Mouse (Mus musculus) left cerebral cortex, postnatal 4 days (tissue): ENCODE results near the gene Ttll2. TPM values are rescaled to one million over a fixed set of nuclear protein-coding genes. Genes with fewer than 3 reads are reported as not detected.
"Not testable (repeated sequence)": the region's sequence is repeated elsewhere in the genome, so short reads cannot be mapped to it uniquely, and the experiment has no call there.

Experiments
- DNase-seq: peaks from one replicate; pipeline ENCODE4 v3.0.0-alpha.2; 2022
- intact Hi-C: fragments of 180-260 bp; cut with DNase I; formaldehyde crosslinking; loops from one replicate; pipeline ENCODE4 v1.15.1; 2025
- total RNA-seq, 2 experiments: library from RNA; stranded (reverse); gene quantifications; 2 replicates each; pipeline ENCODE4 v1.2.3; 2021

The Ttll2 gene
- total RNA-seq = under 1 TPM in 1 of 2 experiments, not detected in 1; 0.28 TPM

- DNase-seq, intact Hi-C loops: not testable (repeated sequence)
Observed at GRCm38 (mm10) chr17:7352596-7352995, at the start of gene Ttll2. Gene Ttll2 (minus strand): TSS chr17:7352696.

DNA sequence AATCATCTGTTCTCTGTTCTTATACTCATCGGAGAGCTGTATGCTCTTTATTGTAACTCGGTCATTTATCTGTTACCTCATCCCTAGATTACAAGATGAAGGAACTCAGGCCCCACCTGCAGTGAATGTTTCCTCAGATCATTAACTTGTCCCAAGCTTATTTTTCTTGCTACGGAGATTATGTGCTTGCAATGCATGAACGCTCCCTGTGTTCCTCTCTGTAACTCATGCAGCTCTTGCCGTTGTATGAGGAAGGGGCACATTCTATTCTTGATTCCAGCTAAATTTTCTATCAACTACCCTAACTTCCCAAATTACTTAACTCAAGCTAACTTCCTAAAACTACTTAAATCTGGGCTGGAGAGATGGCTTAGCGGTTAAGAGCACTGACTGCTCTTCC is 47.3 kb upstream of the Ttll2 start:
- DNase-seq, intact Hi-C loops: not testable (repeated sequence)

GRCm38 (mm10) chr17:7398198-7398847 is 45.8 kb upstream of the Ttll2 start:
- DNase-seq, intact Hi-C loops: not testable (repeated sequence)

DNA sequence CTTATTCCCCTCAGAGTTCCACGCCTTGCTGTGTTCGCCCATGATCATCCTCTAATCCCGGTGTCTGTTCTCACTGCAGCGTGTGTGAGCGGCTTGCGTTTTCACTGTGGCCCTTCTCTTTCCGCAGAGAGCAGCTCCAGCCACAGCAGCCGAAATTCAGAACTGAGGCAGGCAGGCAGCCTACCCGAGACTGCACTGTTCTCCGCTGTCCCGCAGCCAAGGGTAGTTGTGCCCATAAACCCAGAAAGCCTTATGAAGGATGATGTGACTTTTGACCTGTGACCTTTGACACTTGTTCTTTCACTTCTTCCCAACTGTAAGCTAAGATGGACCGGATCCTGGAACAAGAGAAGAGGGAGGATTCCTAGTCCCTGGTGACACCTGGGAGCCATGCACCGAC is 44.6 kb upstream of the Ttll2 start:
- intact Hi-C loops, DNase-seq: not testable (repeated sequence)

- intact Hi-C loops, DNase-seq: not testable (repeated sequence)
Observed at GRCm38 (mm10) chr17:7396288-7396687, 43.8 kb upstream of the Ttll2 start.

DNA sequence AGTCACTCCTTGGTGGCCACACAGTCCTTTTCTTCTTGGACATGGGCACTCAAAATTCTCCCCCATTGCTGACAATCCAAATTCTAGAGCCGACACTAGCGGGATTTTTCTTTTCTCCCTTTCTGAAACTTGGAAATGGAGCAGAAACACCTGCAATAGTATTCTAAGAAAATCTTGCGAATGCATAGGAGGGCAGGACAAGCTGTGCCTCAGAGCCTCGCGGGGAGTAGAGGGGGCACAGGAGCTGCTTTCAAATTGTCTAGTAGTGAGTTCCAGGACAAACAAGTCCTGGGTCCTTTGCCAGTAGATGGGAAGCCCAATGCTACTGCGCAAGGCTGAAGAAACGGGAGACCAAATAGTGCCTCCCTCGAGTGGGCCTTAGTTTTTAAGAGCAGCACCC is 43.2 kb upstream of the Ttll2 start:
- DNase-seq, intact Hi-C loops: not testable (repeated sequence)

- DNase-seq, intact Hi-C loops: not testable (repeated sequence)
Observed at GRCm38 (mm10) chr17:7395116-7395515, 42.6 kb upstream of the Ttll2 start.

GRCm38 (mm10) chr17:7389898-7390297 is 37.4 kb upstream of the Ttll2 start:
- peak; percentile 30 for DNase-seq
- intact Hi-C loops = not testable (repeated sequence)

DNA sequence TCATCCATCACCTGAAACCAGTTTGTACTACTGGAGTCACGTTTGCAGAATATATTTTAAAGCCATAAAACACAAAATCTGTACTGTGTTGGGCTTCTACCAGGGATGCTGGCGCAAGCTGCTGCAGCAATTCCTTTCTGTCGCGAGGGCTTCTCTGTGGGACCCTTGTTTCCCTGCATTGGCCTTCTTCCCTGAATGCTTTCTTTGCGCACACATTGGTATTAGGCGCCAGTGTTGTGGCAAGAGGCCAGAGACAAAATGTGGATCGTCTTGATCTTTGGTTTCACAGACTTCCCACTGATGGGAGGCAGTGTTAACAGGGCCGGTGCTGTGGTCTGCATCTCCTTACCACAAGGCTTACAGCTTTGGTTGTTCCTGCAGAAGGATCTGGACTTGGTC is 36.5 kb upstream of the Ttll2 start:
- intact Hi-C loops = not testable (repeated sequence)
- peak; percentile 32 for DNase-seq

GRCm38 (mm10) chr17:7388341-7388957 is 36.0 kb upstream of the Ttll2 start:
- DNase-seq, intact Hi-C loops: not testable (repeated sequence)

DNA sequence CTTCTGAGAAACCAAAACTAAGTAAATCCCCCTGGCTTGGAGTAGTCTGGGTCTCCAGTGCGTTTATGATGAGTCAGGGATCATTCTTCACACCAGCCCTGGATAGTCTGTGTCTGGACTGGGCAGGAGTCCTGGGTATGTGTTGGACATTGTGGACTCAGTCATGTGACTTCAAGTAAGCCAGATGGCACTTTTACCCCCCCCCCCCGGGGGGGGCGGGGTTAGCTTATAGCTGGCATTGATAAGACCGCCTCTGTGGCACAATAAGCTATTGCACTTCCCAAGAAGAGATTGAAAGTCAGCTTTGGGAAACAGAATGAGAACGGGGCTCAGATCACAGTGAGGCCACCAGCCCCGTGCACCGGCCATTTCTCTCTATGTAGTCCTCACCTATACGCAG is 33.5 kb upstream of the Ttll2 start:
- peak; percentile 68 for DNase-seq
- intact Hi-C loops = not testable (repeated sequence)

DNA sequence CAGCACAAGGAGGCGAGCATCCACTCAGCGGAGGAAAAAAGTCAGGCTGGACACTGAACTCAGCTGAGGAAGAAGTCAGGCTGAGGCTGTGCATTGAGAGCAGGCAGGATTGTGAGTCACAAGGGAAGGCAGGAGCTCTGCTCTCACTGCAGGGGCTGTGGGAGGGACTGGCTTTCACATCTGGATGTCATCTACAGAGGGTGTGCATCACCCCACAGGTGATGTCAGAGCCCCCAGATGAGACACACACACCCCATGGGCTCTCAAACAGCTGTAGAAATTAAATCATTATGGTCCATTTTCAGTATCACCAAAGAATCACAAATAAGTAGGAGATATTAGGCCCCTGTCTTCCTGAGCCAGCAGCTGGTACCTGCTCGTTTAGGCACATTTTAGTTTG is 32.9 kb upstream of the Ttll2 start, which contains the start of gene Unc93a2:
TSS of gene Unc93a2 (minus strand) at position 101 of the 400 bp plus-strand sequence.
- DNase-seq, intact Hi-C loops: not testable (repeated sequence)

- peak; percentile 3 for DNase-seq
- intact Hi-C loops = not testable (repeated sequence)
Observed at GRCm38 (mm10) chr17:7383167-7384143, 31.0 kb upstream of the Ttll2 start.

DNA sequence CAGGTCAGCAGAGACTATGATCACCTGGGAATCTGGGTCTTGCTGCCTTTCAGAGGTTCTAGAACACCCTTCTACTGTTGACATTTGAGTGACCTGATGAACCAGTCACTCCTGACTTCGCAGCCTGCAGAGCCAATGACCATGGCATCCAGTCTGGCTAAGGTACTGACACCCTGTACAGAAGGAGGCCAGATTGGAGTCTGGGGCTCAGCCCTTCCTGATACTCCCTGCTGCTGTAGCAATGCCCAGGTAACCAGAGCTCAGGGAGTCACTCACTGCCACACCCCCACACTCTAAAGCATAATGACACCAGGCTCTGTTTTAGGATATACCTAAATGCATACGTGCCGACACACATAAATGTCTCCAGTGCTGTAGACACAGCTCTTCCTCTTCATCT is 30.2 kb upstream of the Ttll2 start:
- intact Hi-C loops = not testable (repeated sequence)

DNA sequence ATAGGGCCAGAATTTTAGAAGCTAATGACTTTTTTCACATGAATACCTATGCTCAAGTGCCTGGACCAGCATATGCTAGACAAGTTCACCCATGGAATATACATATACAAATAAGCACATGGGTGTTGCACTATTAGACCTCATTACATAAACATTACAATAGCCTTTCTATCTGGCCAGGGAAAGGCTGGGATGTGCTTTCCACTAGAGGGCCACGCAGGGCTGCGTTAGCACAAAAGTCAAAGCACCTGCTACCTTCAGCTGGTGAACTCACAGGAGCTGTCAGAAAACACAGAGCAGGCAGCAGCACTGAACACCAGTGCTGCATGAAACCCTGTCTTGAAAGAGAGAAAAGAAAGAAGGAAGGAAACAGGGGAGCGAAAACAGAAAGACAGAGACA is 25.4 kb upstream of the Ttll2 start:
- intact Hi-C loops, DNase-seq: not testable (repeated sequence)

More for the DNA sequence above, 30.2 kb upstream of the Ttll2 start:
- DNase-seq = not testable (repeated sequence)

GRCm38 (mm10) chr17:7376951-7377700 is 24.6 kb upstream of the Ttll2 start:
- DNase-seq, intact Hi-C loops: not testable (repeated sequence)

DNA sequence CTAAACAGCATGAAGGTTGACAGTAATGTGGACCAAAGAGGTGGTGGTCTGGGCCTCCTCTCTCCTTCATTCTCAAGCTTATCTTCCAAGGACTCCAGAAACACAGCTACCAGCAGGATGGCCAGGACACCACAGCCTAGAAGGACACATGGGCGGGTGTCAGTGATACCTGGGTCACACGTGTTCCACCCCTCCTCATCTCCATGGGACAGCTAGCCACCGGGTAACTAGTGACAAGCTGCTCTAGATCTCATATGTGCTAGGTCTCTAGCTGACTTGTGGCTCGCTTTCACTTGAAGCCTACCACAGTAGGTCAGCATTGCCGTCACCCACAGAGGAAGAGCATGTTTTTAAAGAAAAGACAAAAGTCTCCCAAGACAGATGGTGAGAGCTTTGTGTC is 19.4 kb upstream of the Ttll2 start, which contains the start of gene Gm49630:
TSS of gene Gm49630 (minus strand) at position 101 of the 400 bp plus-strand sequence.
- intact Hi-C loops, DNase-seq: not testable (repeated sequence)

GRCm38 (mm10) chr17:7369401-7369800 is 16.9 kb upstream of the Ttll2 start:
- intact Hi-C loops, DNase-seq: not testable (repeated sequence)

DNA sequence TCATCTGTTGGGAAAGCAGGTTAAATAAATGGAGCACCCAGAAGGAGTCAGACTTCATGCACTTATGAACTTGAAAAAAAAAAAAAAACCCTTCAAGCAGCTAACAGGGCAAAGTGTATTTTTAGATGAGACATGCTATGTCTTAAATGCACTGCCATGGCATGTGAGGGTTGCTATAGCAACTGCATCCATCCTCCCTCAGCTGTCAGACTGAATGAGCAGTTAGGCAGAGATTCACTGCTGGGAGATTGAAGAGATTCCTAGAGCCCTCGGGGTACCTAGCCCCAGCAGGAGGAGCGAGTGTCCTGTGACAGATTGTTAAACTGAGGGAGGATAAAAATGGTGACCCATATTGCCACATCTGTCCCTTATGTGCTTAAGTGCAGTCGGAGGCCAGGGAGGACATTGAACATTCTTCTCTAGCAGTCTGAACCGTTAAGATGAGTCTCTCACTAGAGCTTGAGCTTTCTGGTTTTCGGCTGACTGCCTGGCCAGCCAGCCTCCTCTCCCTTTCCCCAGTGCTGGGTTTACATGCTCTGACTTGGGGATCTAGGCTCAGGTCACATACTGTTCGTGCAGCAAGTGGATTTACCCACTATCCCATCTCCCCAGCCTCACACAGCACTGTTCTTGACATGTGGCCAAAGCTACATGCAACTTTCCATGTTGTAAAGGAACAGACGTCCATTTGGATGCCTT is 14.3 kb upstream of the Ttll2 start:
- intact Hi-C loops, DNase-seq: not testable (repeated sequence)
